Mouse (Mus musculus): ENCODE data around the gene Bspry.

The Bspry gene

GRCm38 (mm10) chr4:62479937-62480708, at the start of gene Bspry:
Gene Bspry (plus strand): TSS chr4:62480053.
- no peaks in the 10 kb centered on the region for H3K36me3 ChIP-seq (ENCODE audit: control insufficient read depth, insufficient read depth, low read length, poor library complexity, severe bottlenecking)
- H3K27me3 ChIP-seq (ENCODE audit: control insufficient read depth, insufficient read depth, low read length, poor library complexity, severe bottlenecking), result no peaks in the 10 kb centered on the region
- peak; percentile 75 for DNase-seq (ENCODE audit: low read depth, low spot score)

GRCm38 (mm10) chr4:62430678-62431077, 49.2 kb upstream of the Bspry start:
- H3K36me3 ChIP-seq (ENCODE audit: control insufficient read depth, insufficient read depth, low read length, poor library complexity, severe bottlenecking), result no peaks in the 10 kb centered on the region
- no peak for DNase-seq (ENCODE audit: low read depth, low spot score)
- H3K27me3 ChIP-seq (ENCODE audit: control insufficient read depth, insufficient read depth, low read length, poor library complexity, severe bottlenecking), result no peaks in the 10 kb centered on the region

- no peaks in the 10 kb centered on the region for H3K27me3 ChIP-seq (ENCODE audit: control insufficient read depth, insufficient read depth, low read length, poor library complexity, severe bottlenecking)
- no peak for DNase-seq (ENCODE audit: low read depth, low spot score)
- H3K36me3 ChIP-seq (ENCODE audit: control insufficient read depth, insufficient read depth, low read length, poor library complexity, severe bottlenecking), result no peaks in the 10 kb centered on the region
These were observed 48.3 kb upstream of the Bspry start for GRCm38 (mm10) chr4:62431522-62431921.

GRCm38 (mm10) chr4:62433939-62434870, 45.6 kb upstream of the Bspry start:
- Histone ChIP-seq H3K36me3 (ENCODE audit: control insufficient read depth, insufficient read depth, low read length, poor library complexity, severe bottlenecking) (no peaks in the 10 kb centered on the region), H3K27me3 (ENCODE audit: control insufficient read depth, insufficient read depth, low read length, poor library complexity, severe bottlenecking) (no peaks in the 10 kb centered on the region)
- no peak for DNase-seq (ENCODE audit: low read depth, low spot score)

- DNase-seq (ENCODE audit: low read depth, low spot score), result no peak
- Histone ChIP-seq H3K36me3 (ENCODE audit: control insufficient read depth, insufficient read depth, low read length, poor library complexity, severe bottlenecking) (no peaks in the 10 kb centered on the region), H3K27me3 (ENCODE audit: control insufficient read depth, insufficient read depth, low read length, poor library complexity, severe bottlenecking) (no peaks in the 10 kb centered on the region)
These were observed 44.8 kb upstream of the Bspry start, which contains the start of gene Rnf183 for GRCm38 (mm10) chr4:62435081-62435480. Gene Rnf183 (minus strand): TSS chr4:62435252.

- Histone ChIP-seq H3K36me3 (ENCODE audit: control insufficient read depth, insufficient read depth, low read length, poor library complexity, severe bottlenecking) (no peaks in the 10 kb centered on the region), H3K27me3 (ENCODE audit: control insufficient read depth, insufficient read depth, low read length, poor library complexity, severe bottlenecking) (no peaks in the 10 kb centered on the region)
- DNase-seq (ENCODE audit: low read depth, low spot score), result no peak
These were observed 42.5 kb upstream of the Bspry start for GRCm38 (mm10) chr4:62437256-62437778.

- Histone ChIP-seq H3K27me3 (ENCODE audit: control insufficient read depth, insufficient read depth, low read length, poor library complexity, severe bottlenecking) (no peaks in the 10 kb centered on the region), H3K36me3 (ENCODE audit: control insufficient read depth, insufficient read depth, low read length, poor library complexity, severe bottlenecking) (no peaks in the 10 kb centered on the region)
- no peak for DNase-seq (ENCODE audit: low read depth, low spot score)
These were observed 42.0 kb upstream of the Bspry start for GRCm38 (mm10) chr4:62437871-62438270.

- H3K27me3 ChIP-seq (ENCODE audit: control insufficient read depth, insufficient read depth, low read length, poor library complexity, severe bottlenecking), result no peaks in the 10 kb centered on the region
- DNase-seq (ENCODE audit: low read depth, low spot score), result no peak
- no peaks in the 10 kb centered on the region for H3K36me3 ChIP-seq (ENCODE audit: control insufficient read depth, insufficient read depth, low read length, poor library complexity, severe bottlenecking)
These were observed 40.1 kb upstream of the Bspry start for GRCm38 (mm10) chr4:62439793-62440192.

- no peak for DNase-seq (ENCODE audit: low read depth, low spot score)
- H3K27me3 ChIP-seq (ENCODE audit: control insufficient read depth, insufficient read depth, low read length, poor library complexity, severe bottlenecking), result no peaks in the 10 kb centered on the region
- no peaks in the 10 kb centered on the region for H3K36me3 ChIP-seq (ENCODE audit: control insufficient read depth, insufficient read depth, low read length, poor library complexity, severe bottlenecking)
These were observed 39.3 kb upstream of the Bspry start for GRCm38 (mm10) chr4:62440544-62440943.

- no peak for DNase-seq (ENCODE audit: low read depth, low spot score)
- Histone ChIP-seq H3K27me3 (ENCODE audit: control insufficient read depth, insufficient read depth, low read length, poor library complexity, severe bottlenecking) (no peaks in the 10 kb centered on the region), H3K36me3 (ENCODE audit: control insufficient read depth, insufficient read depth, low read length, poor library complexity, severe bottlenecking) (no peaks in the 10 kb centered on the region)
These were observed 38.9 kb upstream of the Bspry start for GRCm38 (mm10) chr4:62440986-62441385.

GRCm38 (mm10) chr4:62454995-62455394, 24.9 kb upstream of the Bspry start:
- Histone ChIP-seq H3K36me3 (ENCODE audit: control insufficient read depth, insufficient read depth, low read length, poor library complexity, severe bottlenecking) (no peaks in the 10 kb centered on the region), H3K27me3 (ENCODE audit: control insufficient read depth, insufficient read depth, low read length, poor library complexity, severe bottlenecking) (no peaks in the 10 kb centered on the region)
- peak; percentile 58 for DNase-seq (ENCODE audit: low read depth, low spot score)

- Histone ChIP-seq H3K36me3 (ENCODE audit: control insufficient read depth, insufficient read depth, low read length, poor library complexity, severe bottlenecking) (no peaks in the 10 kb centered on the region), H3K27me3 (ENCODE audit: control insufficient read depth, insufficient read depth, low read length, poor library complexity, severe bottlenecking) (no peaks in the 10 kb centered on the region)
- no peak for DNase-seq (ENCODE audit: low read depth, low spot score)
These were observed 20.8 kb upstream of the Bspry start for GRCm38 (mm10) chr4:62459081-62459480.

- Histone ChIP-seq H3K36me3 (ENCODE audit: control insufficient read depth, insufficient read depth, low read length, poor library complexity, severe bottlenecking) (no peaks in the 10 kb centered on the region), H3K27me3 (ENCODE audit: control insufficient read depth, insufficient read depth, low read length, poor library complexity, severe bottlenecking) (no peaks in the 10 kb centered on the region)
- no peak for DNase-seq (ENCODE audit: low read depth, low spot score)
These were observed 19.5 kb upstream of the Bspry start for GRCm38 (mm10) chr4:62460348-62460747.

GRCm38 (mm10) chr4:62463124-62463523, 16.7 kb upstream of the Bspry start:
- Histone ChIP-seq H3K36me3 (ENCODE audit: control insufficient read depth, insufficient read depth, low read length, poor library complexity, severe bottlenecking) (no peaks in the 10 kb centered on the region), H3K27me3 (ENCODE audit: control insufficient read depth, insufficient read depth, low read length, poor library complexity, severe bottlenecking) (no peaks in the 10 kb centered on the region)
- no peak for DNase-seq (ENCODE audit: low read depth, low spot score)

GRCm38 (mm10) chr4:62468158-62468557, 11.7 kb upstream of the Bspry start:
- peak; percentile 36 for DNase-seq (ENCODE audit: low read depth, low spot score)
- Histone ChIP-seq H3K36me3 (ENCODE audit: control insufficient read depth, insufficient read depth, low read length, poor library complexity, severe bottlenecking) (no peaks in the 10 kb centered on the region), H3K27me3 (ENCODE audit: control insufficient read depth, insufficient read depth, low read length, poor library complexity, severe bottlenecking) (no peaks in the 10 kb centered on the region)

Data from splenic B cell, adult 2 months (primary cell).